8 mouse cellular contexts compared by ENCODE assay signal in the genomic region with DNA sequence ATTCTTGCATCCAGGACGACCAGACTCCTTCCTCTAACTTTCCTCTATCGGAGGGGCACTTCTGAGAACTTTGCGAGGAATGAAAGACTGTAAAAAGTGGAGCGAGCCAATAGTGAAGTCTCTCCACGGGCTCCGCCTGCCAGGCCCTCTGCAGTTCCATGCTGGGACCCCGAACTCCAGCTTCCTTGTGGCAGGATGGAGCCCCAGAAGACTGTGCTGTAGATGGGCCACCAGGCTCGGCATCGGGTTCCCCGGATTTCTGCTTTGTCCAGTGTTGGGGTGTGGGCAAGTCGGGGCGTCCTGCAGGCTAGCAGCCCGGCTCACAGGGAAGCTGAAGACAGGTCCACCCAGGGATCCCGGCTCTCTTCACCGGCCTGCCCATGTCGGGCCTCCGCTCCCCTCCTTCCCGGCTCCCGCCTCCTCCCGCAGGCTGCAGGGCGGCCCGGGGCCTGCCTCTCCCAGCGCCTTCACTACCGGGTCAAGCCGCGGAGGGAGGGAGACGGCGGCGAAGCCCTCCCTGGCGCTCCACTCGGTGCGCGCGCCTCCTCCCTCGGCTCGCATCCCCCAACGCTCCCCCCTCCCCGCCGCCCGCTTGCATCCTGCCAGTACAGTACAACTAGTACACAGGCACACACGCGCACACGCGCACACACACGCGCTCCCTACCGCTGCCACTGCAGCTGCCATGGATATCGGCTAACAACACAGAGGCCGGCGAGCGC. TPM values are rescaled to one million over a fixed set of nuclear protein-coding genes. Genes with fewer than 3 reads are reported as not detected.
A peak's percentile ranks its signal among the peaks of the same experiment; 100 is the strongest.
DNase-seq lines count a peak whose midpoint lies in the region; ATAC-seq and TF ChIP-seq lines count a peak whose summit lies in the region.

No protein-coding gene starts in this region.

- WGBS in hindbrain, postnatal 0 days: under 1% methylated on average over 48 of the region's 51 CpGs

- DNase-seq in adrenal gland, adult 8-10 months: peak; percentile 75
- peak; percentile 84 for DNase-seq in embryo, embryonic 10.5 days (ENCODE audit: low spot score)
- DNase-seq in gastrocnemius, postnatal 14 days: peak; percentile 80
- DNase-seq in hindbrain, postnatal 0 days (ENCODE audit: low spot score): peak; percentile 93
- peak; percentile 77 to 85 for DNase-seq in left cerebral cortex, adult 2 months (ENCODE audit: extremely low spot score in 1 of 2, low spot score in 2 of 2)
- peak; percentile 27 for DNase-seq in lung, postnatal 25 days (ENCODE audit: low spot score)
- DNase-seq in right cerebral cortex, postnatal 14 days: peak; percentile 80

- no peak for TF ChIP-seq CTCF in hindbrain, postnatal 0 days (IDR thresholded peaks at IDR 0.05; ENCODE audit: low read depth)
- no peak for TF ChIP-seq CTCF in left cerebral cortex, adult 2 months (IDR thresholded peaks at IDR 0.05)

- H3K4me2 ChIP-seq in hindbrain, postnatal 0 days (ENCODE audit: low read depth, low read length): peak overlapping the region; percentile 94

- peak; percentile 96 for ATAC-seq in hindbrain, postnatal 0 days
- ATAC-seq in activated CD4-positive, CD25-positive, alpha-beta regulatory T cell, adult 4 months: no peak

- intact Hi-C loops in gastrocnemius, postnatal 14 days (cut with DNase I; ENCODE audit: low total_unique reads): no loop called here
- intact Hi-C loops in left cerebral cortex, adult 2 months (cut with DNase I): loop anchor here (10.0 kb wide), 1 partner anchor 742 kb away; no protein-coding TSS in a partner anchor

- H3K9ac ChIP-seq in hindbrain, postnatal 0 days (replicated peaks; ENCODE audit: low read length): peak overlapping the region; percentile 57

- peak overlapping the region; percentile 74 for H3K27ac ChIP-seq in hindbrain, postnatal 0 days
- H3K27ac ChIP-seq in left cerebral cortex, adult 2 months: peak overlapping the region; percentile 87

- H3K36me3 ChIP-seq in hindbrain, postnatal 0 days (ENCODE audit: insufficient read depth, low read length): no peaks in the 10 kb centered on the region

- no peaks in the 10 kb centered on the region for H3K27me3 ChIP-seq in hindbrain, postnatal 0 days (ENCODE audit: insufficient read depth, low read length)

- no peaks in the 10 kb centered on the region for H3K4me1 ChIP-seq in hindbrain, postnatal 0 days (ENCODE audit: insufficient read depth, low read length)

- peak overlapping the region; percentile 58 for H3K4me3 ChIP-seq in hindbrain, postnatal 0 days (ENCODE audit: low read length)
- peak overlapping the region; percentile 77 for H3K4me3 ChIP-seq in left cerebral cortex, adult 2 months

- H3K9me3 ChIP-seq in hindbrain, postnatal 0 days (ENCODE audit: low read length): no peaks in the 10 kb centered on the region

RNA-seq across cellular contexts. Expression of gene Magi2, which starts 0.5 kb away (rescaled TPM):
- total RNA-seq in adrenal gland, adult 8-10 months (2022): 10 to 100 TPM in 3 of 4 experiments, 1 to 10 TPM in 1; 8.3 to 31.8 (median 16.5) TPM
- total RNA-seq in gastrocnemius, postnatal 14 days (2021): 1 to 10 TPM; 2.1 to 3.6 TPM
- 45.5 and 48.5 TPM in 2 replicates for total RNA-seq in hindbrain, postnatal 0 days (2014; rRNA removed)
- 17.3 and 19.3 TPM in 2 replicates for polyA plus RNA-seq in hindbrain, postnatal 0 days (2015; fragmentation: Nextera tagmentation; extraction: Ambion mirVana)
- 100 to 1,000 TPM; 139 to 145 TPM for total RNA-seq in left cerebral cortex, adult 2 months (2021)
- polyA plus RNA-seq in activated CD4-positive, CD25-positive, alpha-beta regulatory T cell, adult 4 months (2017; shearing (Covaris generic)): under 1 TPM; 0.11 to 0.54 TPM

Comparison
In these comparisons a context has a peak if more than half of its experiments do, and no peak if none do; other contexts are left out.
1. DNase-seq: peak in every context shown above with its lines; median percentile 93 in hindbrain, postnatal 0 days; 84 in embryo, embryonic 10.5 days; 81 in left cerebral cortex, adult 2 months; 80 in gastrocnemius, postnatal 14 days; 80 in right cerebral cortex, postnatal 14 days; 75 in adrenal gland, adult 8-10 months; 27 in lung, postnatal 25 days.